Mouse (Mus musculus) intestine, embryonic 16.5 days (tissue): ENCODE results near the gene Hoxd3. TPM values are rescaled to one million over a fixed set of nuclear protein-coding genes. Genes with fewer than 3 reads are reported as not detected.

ENCODE experiments used
- ATAC-seq: fragments of 200-750 bp; cut with Nextera tagmentation; 2 replicates; pipeline ENCODE4 v1.8.0; 2017; ENCODE audit warnings: moderate TSS enrichment, moderate library complexity
- H3K27ac ChIP-seq: fragments of 300-500 bp; sonication (generic); 2 replicates; pipeline ENCODE4 v1.5.1; 2014; ENCODE audit warnings: mild to moderate bottlenecking, low read length
- H3K27me3 ChIP-seq: fragments of 300-500 bp; sonication (generic); replicated peaks from 2 replicates; pipeline ENCODE4 v1.6.1; 2014; ENCODE audit warnings: low read length, control low read depth, mixed read lengths; ENCODE audit not compliant: control insufficient read depth, insufficient read depth
- H3K36me3 ChIP-seq: fragments of 300-500 bp; sonication (generic); 2 replicates; pipeline ENCODE4 v1.6.1; 2014; ENCODE audit warnings: low read length, control low read depth; ENCODE audit not compliant: control insufficient read depth, insufficient read depth
- H3K4me1 ChIP-seq: fragments of 300-500 bp; sonication (generic); 2 replicates; pipeline ENCODE4 v1.6.1; 2014; ENCODE audit warnings: low read length, control low read depth, mixed read lengths; ENCODE audit not compliant: control insufficient read depth, insufficient read depth
- H3K4me2 ChIP-seq: fragments of 300-500 bp; sonication (generic); 2 replicates; pipeline ENCODE4 v1.6.1; 2014; ENCODE audit warnings: low read depth, low read length, control low read depth
- H3K4me3 ChIP-seq: fragments of 300-500 bp; sonication (generic); 2 replicates; pipeline ENCODE4 v1.5.1; 2014; ENCODE audit warnings: mild to moderate bottlenecking, low read length
- H3K9ac ChIP-seq: fragments of 300-500 bp; sonication (generic); 2 replicates; pipeline ENCODE4 v1.6.1; 2014; ENCODE audit warnings: low read depth, low read length
- H3K9me3 ChIP-seq: fragments of 300-500 bp; sonication (generic); 2 replicates; pipeline ENCODE4 v1.6.1; 2016; ENCODE audit warnings: low read length, control low read depth; ENCODE audit not compliant: control insufficient read depth
- WGBS: fragments of 180-500 bp; shearing (Covaris S2); extraction: QIAGEN DNeasy Blood & Tissue Kit; methylation state at CpG from one replicate; pipeline ENCODE4 v1.1.7; 2014; 5-methylcytosine and 5-hydroxymethylcytosine counted together
- polyA plus RNA-seq: library from polyadenylated mRNA; unstranded; fragments of >200 nt; fragmentation: Nextera tagmentation; extraction: Ambion mirVana; gene quantifications from 2 replicates; pipeline ENCODE4 v1.2.1, GENCODE M21; 2015

Gene Hoxd3
- polyA plus RNA-seq, 1 experiment from 2014 or later: 15.1 TPM

DNA sequence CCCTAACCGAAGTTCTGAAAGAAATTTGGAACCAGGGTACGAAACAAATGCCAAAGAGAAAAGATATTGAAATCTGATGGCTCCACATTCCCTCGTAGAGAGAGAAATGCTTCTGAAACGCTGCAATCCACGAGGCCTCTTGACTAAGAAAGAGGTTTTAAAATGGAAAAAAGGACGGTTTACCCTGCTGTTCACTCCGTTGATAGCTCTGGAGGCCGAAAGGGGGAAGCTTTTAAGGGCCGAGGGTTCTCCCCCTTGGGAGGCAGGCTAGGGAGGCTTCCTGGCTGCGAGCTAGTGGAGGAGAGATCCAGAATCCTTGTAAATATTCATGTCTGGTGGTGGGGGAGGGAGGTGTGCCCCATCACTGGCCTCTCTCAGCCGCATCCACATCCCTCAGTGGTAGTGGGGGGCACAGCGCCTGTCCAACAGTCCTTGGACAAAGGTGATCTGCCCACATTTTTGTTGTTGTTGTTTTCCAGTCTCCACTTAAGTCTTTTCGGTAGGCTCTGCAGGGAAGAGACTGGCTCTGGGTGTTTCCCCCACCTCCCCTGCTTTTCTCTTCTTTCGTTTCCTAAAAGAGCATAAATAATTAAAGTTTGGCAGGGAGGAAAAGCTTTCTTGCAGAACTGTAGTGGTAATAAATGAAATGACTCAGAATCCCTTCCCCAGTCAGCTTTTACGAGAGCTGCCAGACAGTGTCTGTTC, 32.7 kb upstream of the Hoxd3 start, which contains the start of gene Hoxd11:
TSS of gene Hoxd11 (plus strand) at position 667 of the 705 bp plus-strand sequence.
- no peaks in the 10 kb centered on the region for H3K9me3 ChIP-seq
- no peak for ATAC-seq
- H3K36me3 ChIP-seq: no peaks in the 10 kb centered on the region
- H3K4me3 ChIP-seq: peak within 1 kb of the TSS; percentile 3; the same call in 1 of the 2 replicates
- H3K27ac ChIP-seq: no peak within 1 kb of the TSS
- H3K27me3 ChIP-seq: peaks cover 96% of the 10 kb centered on the region
- H3K9ac ChIP-seq: no peak within 1 kb of the TSS
- H3K4me2 ChIP-seq: no peak within 1 kb of the TSS
- WGBS: 2% methylated on average over 15 of the region's 15 CpGs
- peaks cover 12% of the 10 kb centered on the region for H3K4me1 ChIP-seq

DNA sequence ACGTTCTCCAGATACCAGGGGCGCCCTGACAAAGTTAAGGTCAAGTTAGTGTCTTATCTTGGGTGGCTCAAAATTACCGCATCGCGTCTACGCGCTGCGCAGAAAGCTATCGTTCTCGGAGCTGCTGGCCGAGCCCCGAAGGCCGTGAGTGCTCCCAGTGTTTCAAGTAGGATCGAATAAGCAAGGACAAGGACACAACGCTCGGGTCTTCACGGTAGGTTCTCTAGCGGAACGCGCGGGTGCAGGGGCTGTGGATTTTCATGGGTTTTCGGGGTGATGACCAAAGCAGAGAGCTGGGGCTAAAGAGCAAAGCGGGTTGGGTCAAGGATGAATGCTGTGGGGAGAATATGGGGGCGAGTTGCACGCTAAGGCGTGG, 32.1 kb upstream of the Hoxd3 start:
- no peaks in the 10 kb centered on the region for H3K36me3 ChIP-seq
- H3K27me3 ChIP-seq: peaks cover 95% of the 10 kb centered on the region
- no peak overlapping the region for H3K4me2 ChIP-seq
- under 1% methylated on average over 26 of the region's 26 CpGs for WGBS
- peaks cover 12% of the 10 kb centered on the region for H3K4me1 ChIP-seq
- no peak overlapping the region for H3K9ac ChIP-seq
- no peak for ATAC-seq
- H3K27ac ChIP-seq: no peak overlapping the region
- peak overlapping the region; percentile 3; the same call in 1 of the 2 replicates for H3K4me3 ChIP-seq
- no peaks in the 10 kb centered on the region for H3K9me3 ChIP-seq

GRCm38 (mm10) chr2:74679980-74680379, 31.7 kb upstream of the Hoxd3 start:
- Histone ChIP-seq H3K36me3 (no peaks in the 10 kb centered on the region), H3K27me3 (peaks cover 93% of the 10 kb centered on the region), H3K4me2 (no peak overlapping the region), H3K27ac (no peak overlapping the region), H3K4me1 (peaks cover 12% of the 10 kb centered on the region), H3K9ac (no peak overlapping the region), H3K9me3 (no peaks in the 10 kb centered on the region), H3K4me3 (peak overlapping the region; percentile 3; the same call in 1 of the 2 replicates)
- 2% methylated on average over 23 of the region's 23 CpGs for WGBS
- ATAC-seq: no peak

DNA sequence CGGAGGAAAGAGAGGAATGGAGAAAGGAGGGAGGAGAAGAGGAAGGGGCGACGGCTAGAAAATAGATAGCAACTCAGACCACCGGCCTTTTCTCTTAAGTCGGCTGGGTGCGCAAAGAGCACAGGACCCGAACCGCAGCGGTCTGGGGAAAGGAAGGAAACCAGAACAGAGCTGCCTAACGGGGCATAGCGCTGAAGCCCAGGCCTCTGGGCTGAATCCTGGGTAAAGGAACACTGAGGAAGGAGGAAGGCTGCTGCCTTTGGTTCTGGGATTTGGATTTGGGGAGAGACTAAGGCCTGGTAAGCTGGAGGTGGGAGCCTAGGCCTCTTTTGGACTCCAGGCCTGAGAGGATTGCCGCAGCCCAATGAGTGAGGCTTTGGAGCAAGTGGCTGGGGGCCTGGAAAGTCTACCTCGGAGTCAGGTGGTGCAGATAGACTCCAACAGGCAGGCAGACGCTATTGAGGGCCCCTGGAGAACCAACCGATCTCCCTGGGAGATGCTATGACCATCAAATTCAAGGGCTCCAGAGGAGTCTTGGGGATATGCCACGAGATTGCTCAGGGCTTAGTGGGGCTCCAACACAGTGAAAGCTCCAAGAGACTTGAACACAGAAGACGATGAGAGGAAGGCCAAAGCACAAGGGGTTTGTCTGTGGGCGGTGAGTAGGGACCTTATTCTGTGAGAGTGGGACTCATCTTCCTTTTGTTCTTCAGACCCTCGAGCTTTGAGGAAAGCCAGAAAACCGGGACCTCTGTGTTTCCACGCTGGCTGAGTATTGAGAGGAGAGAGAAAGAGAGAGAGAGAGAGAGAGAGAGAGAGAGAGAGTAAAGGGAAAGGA, 30.9 kb upstream of the Hoxd3 start:
- 3% methylated on average over 21 of the region's 21 CpGs for WGBS
- Histone ChIP-seq H3K4me2 (no peak overlapping the region), H3K4me3 (peak overlapping the region; percentile 34; the same call in 1 of the 2 replicates), H3K27ac (no peak overlapping the region), H3K9me3 (no peaks in the 10 kb centered on the region), H3K4me1 (peaks cover 12% of the 10 kb centered on the region), H3K9ac (no peak overlapping the region), H3K27me3 (peaks cover 91% of the 10 kb centered on the region), H3K36me3 (no peaks in the 10 kb centered on the region)
- ATAC-seq: no peak

DNA sequence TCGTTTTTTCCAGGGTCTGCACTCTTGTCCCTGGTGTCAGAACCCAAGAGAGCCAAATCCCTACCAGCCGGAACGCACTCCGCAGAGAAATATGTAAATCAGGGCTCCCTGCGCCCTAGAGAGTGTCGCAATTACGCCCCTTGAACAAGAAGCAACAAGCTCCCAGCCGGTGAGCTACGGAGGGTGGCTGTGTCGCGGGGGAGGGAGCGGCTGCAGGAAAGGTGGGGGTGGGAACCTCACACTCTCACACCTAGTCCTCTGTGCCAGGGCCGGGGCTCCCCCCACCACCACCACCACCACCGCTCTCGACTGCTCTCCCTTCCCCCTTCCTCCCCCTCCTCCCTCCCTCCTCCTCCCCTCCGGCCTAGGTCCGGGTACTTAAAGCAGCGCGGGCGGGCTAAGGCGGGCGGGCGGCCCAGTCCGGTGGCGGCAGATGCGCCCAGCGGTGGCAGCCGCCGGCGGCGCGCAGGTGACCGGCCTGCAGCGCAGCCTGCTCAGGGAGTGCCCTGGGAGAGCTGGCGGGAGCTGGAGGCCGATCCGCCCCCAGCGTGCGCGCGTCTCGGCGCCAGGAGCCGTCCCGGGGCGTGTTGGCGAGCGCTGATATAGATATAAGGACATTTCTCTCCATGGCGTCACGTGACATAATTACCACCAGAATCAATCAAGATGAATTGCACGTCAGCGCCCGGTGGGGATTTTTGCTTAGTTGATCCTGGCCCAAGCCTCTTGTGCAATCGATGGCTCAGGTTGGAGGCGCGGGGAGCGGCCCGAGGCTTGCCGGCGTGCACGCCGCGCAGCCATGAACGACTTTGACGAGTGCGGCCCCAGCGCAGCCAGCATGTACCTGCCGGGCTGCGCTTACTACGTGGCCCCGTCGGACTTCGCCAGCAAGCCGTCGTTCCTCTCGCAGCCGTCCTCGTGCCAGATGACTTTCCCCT, 29.9 kb upstream of the Hoxd3 start:
- H3K4me2 ChIP-seq: peak overlapping the region; percentile 42
- H3K36me3 ChIP-seq: no peaks in the 10 kb centered on the region
- no peaks in the 10 kb centered on the region for H3K9me3 ChIP-seq
- no peak overlapping the region for H3K27ac ChIP-seq
- H3K4me1 ChIP-seq: peaks cover 12% of the 10 kb centered on the region
- ATAC-seq: peak; percentile 59
- under 1% methylated on average over 74 of the region's 78 CpGs for WGBS
- peaks cover 86% of the 10 kb centered on the region for H3K27me3 ChIP-seq
- peak overlapping the region; percentile 34 for H3K4me3 ChIP-seq
- 0 out of 2 replicates have a peak overlapping the region, but pooled peaks have one; percentile 10 for H3K9ac ChIP-seq

- Histone ChIP-seq H3K4me1 (peaks cover 12% of the 10 kb centered on the region), H3K36me3 (no peaks in the 10 kb centered on the region), H3K9ac (peak overlapping the region; percentile 43; the same call in 1 of the 2 replicates), H3K4me2 (peak overlapping the region; percentile 42), H3K9me3 (no peaks in the 10 kb centered on the region), H3K4me3 (peak overlapping the region; percentile 34), H3K27me3 (peaks cover 88% of the 10 kb centered on the region), H3K27ac (no peak overlapping the region)
- 0 out of 2 replicates have a peak, but pooled peaks have one; percentile 10 for ATAC-seq
- whole genome bisulfite sequencing: under 1% methylated on average over 48 of the region's 51 CpGs
Measured at GRCm38 (mm10) chr2:74682796-74683195, 28.9 kb upstream of the Hoxd3 start.

DNA sequence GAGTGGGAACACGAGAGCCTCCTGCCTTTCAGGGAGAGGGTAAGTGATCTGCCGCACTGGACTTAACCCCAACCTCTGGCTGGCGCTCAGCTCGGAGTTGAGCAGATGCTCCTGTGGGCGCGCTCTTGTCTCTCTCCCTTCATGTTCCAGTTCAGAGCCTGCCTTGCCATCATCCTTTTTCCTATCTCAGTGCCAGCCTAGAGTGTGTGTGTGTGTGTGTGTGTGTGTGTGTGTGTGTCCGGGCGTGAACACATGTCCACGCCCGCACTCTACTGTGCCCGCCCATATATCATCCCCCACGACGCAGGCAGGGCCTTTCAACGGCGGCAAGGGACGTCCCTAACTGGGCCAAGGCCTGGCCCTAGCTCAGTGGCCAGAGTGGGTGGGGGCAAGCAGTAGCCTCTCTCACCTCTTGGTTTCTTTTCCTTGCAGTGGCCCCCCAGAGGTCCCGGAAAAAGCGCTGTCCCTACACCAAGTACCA, 28.2 kb upstream of the Hoxd3 start:
- Histone ChIP-seq H3K4me2 (no peak overlapping the region), H3K9ac (no peak overlapping the region), H3K27ac (no peak overlapping the region), H3K4me1 (peaks cover 12% of the 10 kb centered on the region), H3K4me3 (peak overlapping the region; percentile 34), H3K9me3 (no peaks in the 10 kb centered on the region), H3K36me3 (no peaks in the 10 kb centered on the region), H3K27me3 (peaks cover 87% of the 10 kb centered on the region)
- WGBS: 3% methylated on average over 18 of the region's 18 CpGs
- ATAC-seq: peak; percentile 31; the same call in 1 of the 2 replicates

DNA sequence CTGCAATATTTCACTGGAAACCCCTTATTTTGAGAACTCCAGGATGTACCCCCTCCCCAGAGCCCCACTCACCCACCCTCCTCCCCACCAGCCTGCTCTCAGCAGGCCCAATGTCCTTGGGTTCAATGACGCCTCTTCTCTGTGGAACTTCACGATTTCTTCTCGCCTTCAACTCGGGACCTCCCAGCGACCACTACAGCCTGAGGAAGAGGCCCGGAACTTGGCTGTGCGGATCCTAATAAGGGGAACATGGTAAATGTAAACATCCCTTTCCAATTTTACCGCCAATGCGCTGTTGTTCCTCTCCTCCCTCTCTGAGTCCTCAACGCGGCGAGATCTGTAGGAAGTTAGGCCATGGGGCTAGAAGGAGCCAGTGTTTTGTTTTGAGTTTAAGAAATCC, 27.6 kb upstream of the Hoxd3 start:
- peaks cover 87% of the 10 kb centered on the region for H3K27me3 ChIP-seq
- H3K4me3 ChIP-seq: peak overlapping the region; percentile 19
- no peaks in the 10 kb centered on the region for H3K9me3 ChIP-seq
- H3K4me1 ChIP-seq: peaks cover 12% of the 10 kb centered on the region
- no peak overlapping the region for H3K9ac ChIP-seq
- H3K27ac ChIP-seq: no peak overlapping the region
- no peaks in the 10 kb centered on the region for H3K36me3 ChIP-seq
- H3K4me2 ChIP-seq: no peak overlapping the region
- WGBS: 2% methylated on average over 12 of the region's 12 CpGs
- no peak for ATAC-seq
